Mouse (Mus musculus) lung, adult 2 months (tissue): Measurements from ENCODE around the gene Ano4. TPM values are rescaled to one million over a fixed set of nuclear protein-coding genes. Genes with fewer than 3 reads are reported as not detected.

Experiments used
- DNase-seq: peaks from one replicate; pipeline ENCODE4 v3.0.0; 2022
- H3K4me1 ChIP-seq: fragments of 200-500 bp; 2 replicates; pipeline ENCODE4 v1.6.1; 2011; ENCODE audit warnings: low read length; ENCODE audit not compliant: control insufficient read depth, insufficient read depth
- H3K4me3 ChIP-seq: fragments of 200-500 bp; replicated peaks from 2 replicates; pipeline ENCODE3; 2011; ENCODE audit warnings: low read depth, mild to moderate bottlenecking, control low read depth, low read length; ENCODE audit errors: extremely low read depth
- CTCF ChIP-seq: fragments of 200-500 bp; IDR thresholded peaks from 2 replicates; pipeline ENCODE4 v1.5.1; 2011; ENCODE audit warnings: mild to moderate bottlenecking, low read length, control low read depth; ENCODE audit not compliant: insufficient read depth
- POLR2A ChIP-seq: fragments of 200-500 bp; IDR thresholded peaks from 2 replicates; pipeline ENCODE4 v1.6.1; 2011; ENCODE audit warnings: low read depth, mild to moderate bottlenecking, control low read depth, low read length, borderline replicate concordance; ENCODE audit errors: extremely low read depth
- WGBS: fragments of 180-500 bp; shearing (Covaris S2); methylation state at CpG from one replicate; pipeline ENCODE4 v1.1.7; 2018; 5-methylcytosine and 5-hydroxymethylcytosine counted together
- polyA plus RNA-seq: library from polyadenylated mRNA; depleted of rRNA; stranded (reverse); fragments of >200 nt; gene quantifications from 2 replicates; pipeline ENCODE4 v1.2.3, GENCODE M21; 2012

Ano4 gene
- polyA plus RNA-seq, 1 experiment, result 0.27 TPM

DNA sequence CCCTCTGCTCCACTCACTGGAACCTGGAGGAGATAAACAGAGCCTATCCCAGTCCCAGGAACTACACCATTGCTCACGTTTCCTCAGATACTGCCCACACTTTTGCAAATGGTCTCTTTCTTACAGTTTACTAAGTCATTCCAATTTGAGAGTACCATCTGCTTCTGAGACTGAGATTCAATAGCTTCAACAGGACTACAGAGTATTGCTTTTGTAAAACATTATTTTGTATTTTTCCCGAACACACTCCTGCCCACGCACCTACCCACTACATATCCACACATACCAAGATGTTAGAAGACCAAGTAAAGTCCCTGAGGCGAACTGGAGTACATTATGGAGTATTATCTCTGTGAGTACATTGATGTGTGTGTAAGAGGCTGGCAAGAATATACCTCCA is 166.6 kb downstream of the Ano4 start:
- WGBS, result 74% methylated on average over 4 of the region's 4 CpGs
- no peak for TF ChIP-seq CTCF
- TF ChIP-seq POLR2A, result no peak
- no peak for DNase-seq
- no peak overlapping the region for H3K4me3 ChIP-seq
- no peaks in the 10 kb centered on the region for H3K4me1 ChIP-seq

GRCm38 (mm10) chr10:89164533-89164932 is 180.0 kb downstream of the Ano4 start:
- no peak for DNase-seq
- no peak for TF ChIP-seq POLR2A
- TF ChIP-seq CTCF, result no peak
- no peaks in the 10 kb centered on the region for H3K4me1 ChIP-seq
- H3K4me3 ChIP-seq, result no peak overlapping the region
- 81% methylated on average over 1 of the region's 1 CpGs for WGBS

- Histone ChIP-seq H3K4me1 (no peaks in the 10 kb centered on the region), H3K4me3 (no peak overlapping the region)
- no peak for DNase-seq
- 52% methylated on average over 2 of the region's 2 CpGs for WGBS
- TF ChIP-seq POLR2A (no peak), CTCF (no peak)
Measured at GRCm38 (mm10) chr10:89155502-89155901, 189.1 kb downstream of the Ano4 start.

DNA sequence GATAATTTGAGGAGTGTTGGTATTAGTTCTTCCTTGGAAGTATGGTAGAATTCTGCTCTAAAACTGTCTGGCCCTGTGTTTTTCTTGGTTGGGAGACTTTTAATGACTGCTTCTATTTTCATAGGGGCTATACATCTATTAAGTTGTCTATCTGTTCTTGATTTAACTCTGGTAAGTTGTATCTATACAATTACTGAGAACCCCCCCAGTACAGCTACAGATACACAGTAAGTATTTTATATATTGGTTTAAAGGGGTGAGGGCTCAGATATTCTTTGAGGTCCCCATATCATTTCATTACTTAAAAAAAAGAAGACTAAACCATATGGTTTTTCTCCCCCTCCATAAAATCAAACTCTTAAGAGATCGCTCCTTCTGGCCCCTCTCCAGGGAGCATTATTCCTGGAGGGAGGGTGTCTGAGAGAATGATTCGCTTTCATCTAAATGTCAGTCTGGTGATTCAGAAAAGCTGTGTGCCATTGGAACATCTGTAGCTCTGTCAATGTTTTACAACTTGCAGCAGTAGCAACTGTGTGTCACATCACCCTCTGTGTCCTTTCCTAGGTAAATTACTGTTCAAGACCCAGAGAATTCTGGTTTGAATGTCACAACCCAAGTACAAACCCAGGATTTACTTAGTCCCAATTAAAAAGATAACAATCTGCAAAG is 189.6 kb downstream of the Ano4 start:
- no peaks in the 10 kb centered on the region for H3K4me1 ChIP-seq
- TF ChIP-seq CTCF (no peak), POLR2A (no peak)
- no peak overlapping the region for H3K4me3 ChIP-seq
- DNase-seq, result no peak
- 50% methylated on average over 2 of the region's 2 CpGs for WGBS

- DNase-seq, result no peak
- 72% methylated on average over 11 of the region's 11 CpGs for WGBS
- TF ChIP-seq CTCF (no peak), POLR2A (no peak)
- Histone ChIP-seq H3K4me3 (no peak overlapping the region), H3K4me1 (no peaks in the 10 kb centered on the region)
Measured at GRCm38 (mm10) chr10:89149166-89149565, 195.4 kb downstream of the Ano4 start.

DNA sequence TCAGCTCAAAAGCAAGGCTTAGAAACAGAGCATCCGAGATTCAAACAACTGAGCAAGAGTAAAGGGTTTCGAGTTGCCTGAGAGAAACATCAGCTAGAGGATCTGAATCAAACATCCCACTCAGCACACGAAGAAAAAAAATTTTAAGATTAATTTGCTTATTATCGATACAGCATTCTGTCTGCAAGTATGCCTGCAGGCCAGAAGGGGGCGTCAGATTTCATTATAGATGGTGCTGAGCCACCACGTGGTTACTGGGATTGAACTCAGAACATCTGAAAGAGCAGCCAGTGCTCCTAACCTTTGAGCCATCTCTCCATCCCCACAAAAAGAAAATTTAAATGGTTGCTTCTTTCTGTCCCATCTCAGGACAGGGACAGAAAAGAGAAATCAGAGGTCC is 223.2 kb downstream of the Ano4 start:
- H3K4me3 ChIP-seq, result no peak overlapping the region
- H3K4me1 ChIP-seq, result no peaks in the 10 kb centered on the region
- no peak for DNase-seq
- WGBS, result 51% methylated on average over 6 of the region's 6 CpGs
- TF ChIP-seq POLR2A, result no peak

GRCm38 (mm10) chr10:89114381-89114780 is 230.2 kb downstream of the Ano4 start:
- no peak for TF ChIP-seq CTCF
- no peak for TF ChIP-seq POLR2A
- H3K4me1 ChIP-seq, result no peaks in the 10 kb centered on the region; the same call in 1 of the 2 replicates
- no peak for DNase-seq
- WGBS, result 79% methylated on average over 6 of the region's 6 CpGs
- H3K4me3 ChIP-seq, result no peak overlapping the region

DNA sequence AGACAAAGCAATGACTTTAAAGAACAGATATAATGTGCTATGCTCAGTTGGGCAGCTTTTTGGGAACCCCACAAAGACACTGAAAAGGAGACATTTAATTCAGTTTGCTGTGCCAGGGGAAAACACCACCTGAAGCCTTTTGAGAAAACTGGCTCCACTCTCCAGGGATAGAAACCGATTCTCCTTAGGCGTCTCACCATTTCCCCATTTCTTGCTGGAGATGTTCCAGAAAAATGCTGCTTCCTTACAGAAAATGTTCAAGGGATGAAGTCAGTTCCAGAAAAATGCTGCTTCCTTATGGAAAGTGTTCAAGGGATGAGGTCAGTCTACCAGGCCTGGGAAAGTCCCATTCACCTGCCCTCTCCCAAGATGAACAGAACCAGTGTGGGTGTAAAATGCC is 233.1 kb downstream of the Ano4 start:
- DNase-seq, result no peak
- Histone ChIP-seq H3K4me3 (no peak overlapping the region), H3K4me1 (no peaks in the 10 kb centered on the region; the same call in 1 of the 2 replicates)
- WGBS, result 55% methylated on average over 2 of the region's 2 CpGs
- no peak for TF ChIP-seq CTCF
- TF ChIP-seq POLR2A, result no peak

- WGBS, result 83% methylated on average over 1 of the region's 1 CpGs
- no peaks in the 10 kb centered on the region; the same call in 1 of the 2 replicates for H3K4me1 ChIP-seq
Measured at GRCm38 (mm10) chr10:89110917-89111316, 233.6 kb downstream of the Ano4 start.

GRCm38 (mm10) chr10:89103594-89103993 is 241.0 kb downstream of the Ano4 start:
- WGBS, result 40% methylated on average over 2 of the region's 2 CpGs
- no peak for DNase-seq
- TF ChIP-seq POLR2A (no peak), CTCF (no peak)
- no peak overlapping the region for H3K4me3 ChIP-seq
- no peaks in the 10 kb centered on the region for H3K4me1 ChIP-seq

More at GRCm38 (mm10) chr10:89110917-89111316, 233.6 kb downstream of the Ano4 start:
- no peak overlapping the region for H3K4me3 ChIP-seq
- no peak for TF ChIP-seq POLR2A
- no peak for TF ChIP-seq CTCF
- no peak for DNase-seq

DNA sequence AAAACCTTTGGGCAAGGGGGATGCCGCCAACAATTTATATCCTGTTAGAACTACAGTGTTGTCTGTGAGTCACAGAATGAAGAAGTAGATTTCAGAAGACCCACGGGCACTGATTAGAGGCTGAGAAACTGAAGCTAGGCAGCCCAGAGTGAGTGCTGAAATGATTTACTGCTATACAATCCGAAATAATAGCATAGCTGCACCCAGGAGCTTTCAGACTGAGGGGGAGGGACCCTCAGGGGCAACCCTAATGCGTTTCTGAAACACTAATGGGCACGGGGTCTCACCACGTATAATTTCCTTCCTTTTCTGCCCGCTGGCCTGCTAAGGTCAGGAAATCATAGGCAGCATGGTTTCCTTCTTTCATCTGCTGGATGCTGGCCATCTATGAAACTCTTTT is 242.5 kb downstream of the Ano4 start:
- no peak for DNase-seq
- WGBS, result 38% methylated on average over 7 of the region's 7 CpGs
- TF ChIP-seq POLR2A (no peak), CTCF (no peak)
- H3K4me3 ChIP-seq, result no peak overlapping the region
- H3K4me1 ChIP-seq, result no peaks in the 10 kb centered on the region
